Mouse (Mus musculus) olfactory bulb, adult 2 months (tissue): ENCODE data around the gene Slc25a18. TPM values are rescaled to one million over a fixed set of nuclear protein-coding genes. Genes with fewer than 3 reads are reported as not detected.
"Not testable (repeated sequence)": the region's sequence is repeated elsewhere in the genome, so short reads cannot be mapped to it uniquely, and the experiment has no call there.

Source experiments
- H3K27ac ChIP-seq: fragments of 200-500 bp; 2 replicates; pipeline ENCODE4 v1.5.1; 2012; ENCODE audit warnings: low read depth, low read length; ENCODE audit not compliant: insufficient read depth
- H3K4me1 ChIP-seq: fragments of 200-500 bp; 2 replicates; pipeline ENCODE4 v1.6.1; 2012; ENCODE audit warnings: low read length; ENCODE audit not compliant: control insufficient read depth, insufficient read depth
- H3K4me3 ChIP-seq: fragments of 200-500 bp; 2 replicates; pipeline ENCODE4 v1.5.1; 2012; ENCODE audit warnings: mild to moderate bottlenecking, low read depth, low read length, moderate library complexity; ENCODE audit not compliant: insufficient read depth
- CTCF ChIP-seq: fragments of 200-500 bp; IDR thresholded peaks from 2 replicates; pipeline ENCODE4 v1.5.1; 2012; ENCODE audit warnings: low read depth, mild to moderate bottlenecking, low read length, moderate library complexity; ENCODE audit not compliant: insufficient read depth
- POLR2A ChIP-seq: fragments of 200-500 bp; IDR thresholded peaks from 2 replicates; pipeline ENCODE4 v1.6.1; 2012; ENCODE audit warnings: mild to moderate bottlenecking, low read depth, low read length, moderate library complexity; ENCODE audit not compliant: insufficient read depth
- WGBS: fragments of 180-500 bp; shearing (Covaris S2); methylation state at CpG from one replicate; pipeline ENCODE4 v1.1.7; 2018; 5-methylcytosine and 5-hydroxymethylcytosine counted together
- polyA plus RNA-seq: library from polyadenylated mRNA; stranded (reverse); fragments of >200 nt; gene quantifications from 2 replicates; pipeline ENCODE4 v1.2.4, GENCODE M21; 2012; ENCODE audit warnings: low replicate concordance; ENCODE audit not compliant: missing spikeins, insufficient read depth, insufficient read length

The Slc25a18 gene
- polyA plus RNA-seq, 1 experiment, result not detected

DNA sequence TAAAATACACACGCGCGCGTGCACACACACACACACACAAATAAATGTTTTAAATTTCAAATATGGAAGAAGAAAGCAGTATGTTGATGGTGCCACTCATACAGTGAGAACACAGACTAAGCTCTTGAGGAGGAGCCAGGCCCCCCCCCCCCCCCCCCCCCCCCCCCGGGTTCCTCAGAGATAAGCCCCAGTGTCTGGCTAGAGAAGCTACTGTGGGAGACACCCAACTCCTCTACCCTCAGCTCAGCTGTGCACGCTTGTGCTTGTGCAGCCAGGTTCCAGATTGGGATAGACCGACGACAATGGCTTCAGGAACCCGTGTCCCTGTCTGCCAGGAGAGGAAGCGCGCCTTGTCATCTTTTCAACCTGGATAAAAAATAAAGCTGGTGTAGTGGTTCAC, 16.8 kb downstream of the Slc25a18 start:
- no peak overlapping the region for H3K4me3 ChIP-seq
- no peak overlapping the region for H3K27ac ChIP-seq
- TF ChIP-seq POLR2A (no peak), CTCF (no peak)
- 93% methylated on average over 10 of the region's 11 CpGs for WGBS
- H3K4me1 ChIP-seq, result no peaks in the 10 kb centered on the region

DNA sequence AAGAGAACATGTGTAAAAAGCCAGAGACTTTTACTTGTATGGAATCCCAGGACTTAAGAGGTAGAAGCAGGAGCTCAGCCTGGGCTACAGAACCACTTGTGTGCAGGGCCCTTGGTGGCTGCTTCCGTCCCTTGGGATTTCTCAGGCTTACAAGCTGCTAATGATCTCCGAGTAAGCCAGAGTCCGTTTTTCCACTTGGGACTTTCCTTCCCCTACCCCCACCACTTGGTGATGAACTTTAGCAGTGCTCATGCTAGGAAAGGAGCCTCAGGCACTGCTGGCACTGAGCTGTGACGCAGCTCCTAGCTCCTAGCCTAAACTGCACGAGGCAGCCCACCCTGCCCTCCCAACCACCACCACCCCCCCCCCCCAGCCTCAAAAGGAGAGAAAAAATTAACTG, 17.3 kb downstream of the Slc25a18 start:
- 75% methylated on average over 5 of the region's 5 CpGs for whole genome bisulfite sequencing
- TF ChIP-seq POLR2A (no peak), CTCF (no peak)
- H3K27ac ChIP-seq, result no peak overlapping the region
- H3K4me1 ChIP-seq, result no peaks in the 10 kb centered on the region
- no peak overlapping the region for H3K4me3 ChIP-seq

DNA sequence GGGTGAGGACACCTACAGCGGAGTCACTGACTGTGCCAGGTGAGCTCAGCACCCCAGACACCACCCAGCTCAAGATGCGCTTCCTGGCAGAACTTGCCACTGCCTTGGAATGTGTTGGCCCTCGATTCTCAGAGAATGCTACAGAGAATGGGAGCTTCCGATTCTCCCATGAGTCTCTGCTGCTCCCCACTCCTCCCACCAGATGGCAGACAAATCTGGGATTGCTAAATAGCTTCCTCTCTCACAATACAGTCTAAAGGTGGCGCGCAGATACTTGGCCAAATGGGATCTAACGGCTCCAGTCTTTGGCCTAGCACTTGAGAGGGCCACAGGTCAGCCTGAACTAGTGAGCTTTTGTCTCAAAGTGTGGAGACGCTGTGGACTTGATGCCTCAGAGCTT, 19.6 kb downstream of the Slc25a18 start:
- TF ChIP-seq POLR2A, result no peak
- TF ChIP-seq CTCF, result no peak
- 67% methylated on average over 8 of the region's 8 CpGs for WGBS
- Histone ChIP-seq H3K4me1 (peaks cover 2% of the 10 kb centered on the region; the same call in 1 of the 2 replicates), H3K4me3 (no peak overlapping the region), H3K27ac (no peak overlapping the region)

DNA sequence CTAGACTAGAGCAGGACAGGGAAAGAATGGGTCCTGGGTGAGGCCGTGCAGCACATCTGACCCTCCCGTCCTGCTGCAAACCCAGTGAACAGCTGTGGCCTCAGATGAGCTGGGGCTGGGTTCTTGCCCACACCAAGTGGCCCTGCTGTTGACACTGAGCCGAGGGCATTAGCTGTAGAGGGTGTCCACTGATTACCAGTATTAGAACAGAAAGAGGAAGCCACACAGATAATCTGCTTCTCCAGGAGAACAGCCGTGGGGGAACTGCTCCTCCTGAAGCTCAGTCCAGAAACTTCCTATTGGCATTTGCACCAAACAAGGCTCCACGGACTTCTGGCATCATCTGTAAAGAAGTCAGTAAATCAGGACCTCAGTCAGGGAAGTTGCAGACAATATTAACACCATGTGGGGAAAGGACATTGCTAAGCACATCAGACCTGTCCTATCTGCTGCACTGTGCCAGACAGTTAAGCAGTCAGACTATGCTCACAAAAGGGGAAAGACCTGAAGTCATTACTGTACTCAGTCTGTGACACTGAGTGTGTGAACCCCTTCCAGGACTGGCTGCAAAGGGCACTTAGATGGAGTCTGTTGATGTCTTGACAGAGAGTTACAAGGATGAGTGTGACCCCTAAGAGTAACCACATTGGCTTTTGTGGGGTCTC, 22.2 kb downstream of the Slc25a18 start:
- 74% methylated on average over 5 of the region's 5 CpGs for WGBS
- peaks cover 4% of the 10 kb centered on the region for H3K4me1 ChIP-seq
- TF ChIP-seq POLR2A (no peak), CTCF (no peak)
- no peak overlapping the region for H3K4me3 ChIP-seq
- no peak overlapping the region for H3K27ac ChIP-seq

DNA sequence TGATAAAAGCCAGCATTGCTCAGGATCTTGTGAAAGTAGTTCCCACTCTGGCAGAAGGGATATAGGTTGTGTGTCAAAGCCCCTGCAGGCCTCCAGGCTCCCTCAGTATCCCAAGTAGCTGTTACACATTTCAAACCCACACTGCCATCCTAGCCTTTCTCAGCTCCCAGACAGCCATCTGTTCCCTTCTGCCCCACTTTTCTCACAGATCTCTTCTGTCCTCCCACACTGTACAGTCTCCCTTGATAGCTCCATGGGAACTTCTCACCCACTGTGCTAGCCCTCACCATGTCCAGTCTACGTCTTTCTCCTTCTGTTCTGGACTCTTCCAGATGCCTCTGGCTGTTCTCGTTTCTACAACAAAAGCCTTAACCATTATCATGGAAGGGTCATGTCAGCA, 22.7 kb downstream of the Slc25a18 start:
- H3K4me3 ChIP-seq, result no peak overlapping the region
- no peak overlapping the region for H3K27ac ChIP-seq
- 76% methylated on average over 2 of the region's 2 CpGs for WGBS
- no peak for TF ChIP-seq POLR2A
- H3K4me1 ChIP-seq, result peaks cover 4% of the 10 kb centered on the region

DNA sequence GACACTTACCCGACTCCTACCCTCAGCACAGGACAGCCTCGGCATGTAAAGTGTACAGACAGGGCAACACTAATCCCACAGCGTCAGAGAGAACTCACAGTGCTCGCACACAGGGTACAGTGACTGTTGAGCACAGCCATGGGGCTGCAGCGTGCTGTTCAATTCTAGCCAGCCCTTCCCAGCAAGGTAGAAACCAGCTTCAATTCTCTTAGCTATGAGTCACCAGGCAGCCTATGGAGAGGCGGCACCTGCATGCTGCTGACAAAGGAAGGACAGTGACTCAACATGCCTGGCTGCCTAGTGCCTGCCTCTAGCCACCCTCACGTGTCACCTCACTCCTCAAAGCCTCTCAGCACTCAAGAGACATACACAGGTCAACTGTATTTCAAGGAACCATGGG, 24.6 kb downstream of the Slc25a18 start:
- Histone ChIP-seq H3K27ac (peak overlapping the region; percentile 2; the same call in 1 of the 2 replicates), H3K4me3 (no peak overlapping the region), H3K4me1 (peaks cover 4% of the 10 kb centered on the region)
- WGBS, result 57% methylated on average over 7 of the region's 7 CpGs
- TF ChIP-seq POLR2A (no peak), CTCF (no peak)

DNA sequence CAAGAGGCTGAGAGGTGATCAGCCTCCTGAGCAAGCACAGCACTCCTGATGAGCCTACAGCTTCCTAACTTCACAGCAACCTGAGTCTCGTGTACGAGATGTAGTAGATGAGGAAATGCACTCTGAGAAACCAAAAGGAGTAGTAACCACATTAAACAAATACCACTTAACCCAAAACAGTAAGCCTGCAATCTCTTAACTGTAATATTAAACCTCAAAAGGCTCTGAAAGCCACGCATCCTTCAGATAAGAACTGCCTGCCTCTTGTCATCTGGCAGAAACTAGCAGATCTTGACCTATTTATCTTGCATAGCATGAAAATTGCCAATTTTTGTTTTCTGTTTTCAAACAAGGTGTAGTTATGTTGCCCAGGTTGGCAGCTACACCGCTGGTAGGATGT, 25.5 kb downstream of the Slc25a18 start:
- 92% methylated on average over 4 of the region's 4 CpGs for WGBS

DNA sequence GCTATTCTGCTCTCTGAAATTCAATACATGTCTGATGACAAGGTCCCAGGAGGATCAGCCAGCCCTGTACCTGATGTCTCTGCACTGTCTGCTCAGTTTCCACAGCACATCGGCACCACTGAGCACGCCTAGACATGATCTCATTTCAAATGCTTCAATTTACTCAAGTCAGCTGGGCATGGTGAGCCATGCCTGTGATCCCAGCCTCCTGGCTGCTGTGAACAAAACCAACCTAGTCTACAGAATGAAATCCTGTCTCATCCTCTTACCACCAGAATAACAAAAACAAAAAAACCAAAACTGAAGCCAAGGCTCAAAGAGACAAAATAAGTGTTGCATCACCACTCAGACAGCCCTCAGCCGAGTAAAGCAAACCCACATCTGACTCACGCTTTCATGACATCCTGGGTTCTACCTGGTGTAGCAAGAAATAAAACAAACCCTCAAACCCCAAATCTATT, 26.2 kb downstream of the Slc25a18 start:
- 72% methylated on average over 4 of the region's 4 CpGs for WGBS
- Histone ChIP-seq H3K4me1 (peaks cover 4% of the 10 kb centered on the region), H3K4me3 (no peak overlapping the region), H3K27ac (no peak overlapping the region)
- TF ChIP-seq CTCF (no peak), POLR2A (no peak)

More for the DNA sequence above, 25.5 kb downstream of the Slc25a18 start:
- Histone ChIP-seq H3K4me3 (no peak overlapping the region), H3K27ac (no peak overlapping the region), H3K4me1 (peaks cover 4% of the 10 kb centered on the region)
- TF ChIP-seq CTCF (no peak), POLR2A (no peak)

DNA sequence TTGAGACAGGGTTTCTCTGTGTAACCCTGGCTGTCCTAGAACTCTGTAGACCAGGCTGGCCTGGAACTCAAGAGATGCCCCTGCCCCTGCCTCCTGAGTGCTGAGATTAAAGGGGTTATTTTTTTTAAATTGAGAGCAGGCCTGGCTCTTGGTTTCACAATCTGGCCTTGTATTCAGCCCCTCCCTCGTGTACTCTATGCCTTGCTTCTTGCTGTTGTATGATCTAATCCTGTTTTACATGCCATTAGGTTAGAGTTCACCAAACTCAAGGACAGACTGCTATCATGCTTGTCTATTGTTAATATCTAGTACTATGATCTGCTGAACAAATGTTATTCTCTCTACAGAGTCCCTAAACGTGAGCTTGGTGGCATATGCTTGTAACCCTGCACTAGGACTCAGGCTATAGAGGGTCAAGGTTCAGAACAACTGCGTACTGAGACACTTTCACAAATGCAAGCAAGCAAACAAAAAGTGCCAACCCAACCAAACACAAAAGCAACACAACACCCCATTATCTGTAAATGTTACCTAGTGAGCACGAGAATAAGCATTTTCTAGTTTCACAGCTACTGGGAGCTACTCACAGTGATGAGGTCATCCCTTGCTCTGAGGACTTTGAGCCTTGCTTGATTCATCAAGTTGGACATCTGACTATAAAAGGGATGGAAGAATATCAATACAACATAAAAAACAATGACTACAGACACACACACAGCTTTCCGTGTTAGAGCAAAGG, 33.8 kb downstream of the Slc25a18 start:
- Histone ChIP-seq H3K27ac (no peak overlapping the region), H3K4me3 (no peak overlapping the region), H3K4me1 (no peaks in the 10 kb centered on the region)
- TF ChIP-seq CTCF, result no peak
- no peak for TF ChIP-seq POLR2A
- 71% methylated on average over 5 of the region's 5 CpGs for WGBS

DNA sequence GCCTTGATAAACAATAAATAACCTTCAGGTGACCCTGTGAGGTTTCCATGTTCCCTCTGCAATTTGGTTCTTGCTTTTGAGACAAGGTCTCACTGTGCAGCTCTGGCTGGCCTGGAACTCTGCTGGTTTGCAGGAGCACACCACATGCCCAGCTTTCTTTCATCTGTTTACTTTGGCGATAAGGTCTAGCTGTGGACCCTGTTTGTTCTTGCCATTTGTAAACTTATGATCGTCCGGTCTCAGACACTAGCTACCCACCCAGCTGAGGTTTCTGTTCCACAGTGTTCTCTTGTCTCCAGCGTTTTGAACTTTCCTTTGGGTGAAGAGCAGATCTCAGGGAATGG, 34.3 kb downstream of the Slc25a18 start:
- WGBS, result 91% methylated on average over 4 of the region's 4 CpGs
- no peak for TF ChIP-seq POLR2A
- TF ChIP-seq CTCF, result no peak
- H3K27ac ChIP-seq, result no peak overlapping the region
- H3K4me1 ChIP-seq, result no peaks in the 10 kb centered on the region
- H3K4me3 ChIP-seq, result no peak overlapping the region

DNA sequence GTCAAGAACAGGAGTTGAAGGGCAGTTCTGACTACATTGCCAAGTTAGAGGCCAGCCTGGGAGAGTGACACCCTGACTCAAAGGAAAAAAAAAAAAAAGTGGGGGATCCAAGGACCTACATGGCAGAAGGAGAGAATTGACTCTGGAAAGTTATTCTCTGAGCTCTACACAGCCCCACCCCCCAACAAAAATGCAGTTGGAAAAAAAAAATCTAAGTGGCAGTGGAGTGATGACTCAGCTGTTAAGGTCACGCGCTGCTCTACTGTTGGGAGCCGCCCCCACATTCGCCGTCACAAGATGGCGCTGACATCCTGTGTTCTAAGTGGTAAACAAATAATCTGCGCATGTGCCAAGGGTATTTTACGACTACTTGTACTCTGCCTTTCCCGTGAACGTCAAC, 38.6 kb downstream of the Slc25a18 start:
- not testable (repeated sequence) for H3K4me1 ChIP-seq, H3K4me3 ChIP-seq, H3K27ac ChIP-seq
- 84% methylated on average over 10 of the region's 10 CpGs for WGBS
